Mouse (Mus musculus) kidney, adult 2 months (tissue): ENCODE data around the gene Olfr491. TPM values are rescaled to one million over a fixed set of nuclear protein-coding genes. Genes with fewer than 3 reads are reported as not detected.

Source experiments
- DNase-seq: peaks from one replicate; pipeline ENCODE4 v3.0.0; 2021
- H3K27ac ChIP-seq: fragments of 200-500 bp; 2 replicates; pipeline ENCODE4 v1.5.1; 2012; ENCODE audit warnings: low read depth, low read length, control low read depth, inconsistent platforms; ENCODE audit not compliant: insufficient read depth
- H3K27me3 ChIP-seq: fragments of 200-500 bp; replicated peaks from 2 replicates; pipeline ENCODE4 v1.6.1; 2012; ENCODE audit warnings: mild to moderate bottlenecking, moderate library complexity, low read length, inconsistent platforms; ENCODE audit not compliant: control insufficient read depth, insufficient read depth
- H3K36me3 ChIP-seq: fragments of 200-500 bp; 2 replicates; pipeline ENCODE4 v1.6.1; 2012; ENCODE audit warnings: mild to moderate bottlenecking, moderate library complexity, low read length, inconsistent platforms; ENCODE audit not compliant: control insufficient read depth, insufficient read depth
- H3K4me1 ChIP-seq: fragments of 200-500 bp; 2 replicates; pipeline ENCODE4 v1.6.1; 2011; ENCODE audit warnings: low read length; ENCODE audit not compliant: control insufficient read depth, insufficient read depth
- H3K4me3 ChIP-seq: fragments of 200-500 bp; 2 replicates; pipeline ENCODE4 v1.5.1; 2011; ENCODE audit warnings: mild to moderate bottlenecking, low read depth, low read length, control low read depth; ENCODE audit not compliant: insufficient read depth
- CTCF ChIP-seq: fragments of 200-500 bp; conservative IDR thresholded peaks from 2 replicates; pipeline ENCODE4 v1.5.1; 2011; ENCODE audit warnings: low read depth, mild to moderate bottlenecking, control low read depth, low read length, moderate library complexity, mixed read lengths; ENCODE audit not compliant: insufficient read depth, insufficient read length
- POLR2A ChIP-seq: fragments of 200-500 bp; IDR thresholded peaks from one replicate; pipeline ENCODE4 v1.6.1; 2011; ENCODE audit warnings: low read depth, low read length, control low read depth
- WGBS: fragments of 180-500 bp; shearing (Covaris S2); methylation state at CpG from one replicate; pipeline ENCODE4 v1.1.7; 2018; 5-methylcytosine and 5-hydroxymethylcytosine counted together
- polyA plus RNA-seq: library from polyadenylated mRNA; depleted of rRNA; stranded (reverse); fragments of >200 nt; gene quantifications from 2 replicates; pipeline ENCODE4 v1.2.3, GENCODE M21; 2012; rRNA removed

Gene Olfr491
- not detected in 2 replicates for polyA plus RNA-seq

DNA sequence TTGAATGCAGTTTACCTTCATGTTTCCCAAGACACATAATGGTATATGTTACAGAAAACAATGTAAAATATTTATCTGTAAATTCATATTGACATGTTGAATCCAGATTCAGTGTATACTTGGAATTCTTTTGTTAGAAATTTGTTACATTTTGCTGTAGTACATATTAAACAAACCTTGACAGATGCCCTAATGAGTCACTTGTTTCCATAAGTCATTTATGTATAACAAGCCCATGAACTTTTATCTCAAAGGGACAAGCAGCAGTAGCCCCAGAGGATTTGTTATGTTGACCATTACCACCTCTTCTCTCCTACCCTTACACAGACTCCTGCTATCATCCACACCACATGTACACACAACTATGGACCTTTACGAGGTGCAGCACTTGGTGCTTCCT, at the start of gene Olfr491:
Olfr491 (plus strand) TSS at position 301 of the 400 bp plus-strand sequence.
- DNase-seq, result no peak
- Histone ChIP-seq H3K4me1 (no peaks in the 10 kb centered on the region), H3K36me3 (no peaks in the 10 kb centered on the region), H3K27ac (no peak within 1 kb of the TSS), H3K4me3 (no peak within 1 kb of the TSS), H3K27me3 (no peaks in the 10 kb centered on the region)
- WGBS, result 71% methylated on average over 1 of the region's 1 CpGs
- TF ChIP-seq POLR2A (no peak), CTCF (no peak)

DNA sequence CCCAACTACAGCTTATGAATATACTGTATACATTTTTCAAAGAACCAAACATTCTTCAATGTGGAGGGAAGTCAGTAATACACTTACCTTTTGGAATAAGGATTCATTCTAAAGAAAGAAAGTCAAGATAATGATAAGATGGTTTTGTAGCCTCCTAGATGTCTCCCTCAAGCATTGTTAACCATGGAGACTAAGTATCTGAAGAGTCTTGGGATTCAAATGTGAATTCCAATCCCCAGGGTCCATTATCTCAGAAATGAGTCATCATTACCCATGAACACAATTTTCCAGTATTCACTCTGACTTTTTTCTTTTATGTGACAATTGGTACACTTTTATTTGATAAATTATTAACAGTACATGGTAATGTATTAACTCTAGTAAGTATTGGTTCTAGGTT, 24.4 kb upstream of the Olfr491 start, which contains the start of gene Olfr490:
Olfr490 (minus strand) TSS at position 101 of the 400 bp plus-strand sequence.
- no peaks in the 10 kb centered on the region for H3K27me3 ChIP-seq
- H3K36me3 ChIP-seq, result no peaks in the 10 kb centered on the region
- H3K27ac ChIP-seq, result no peak within 1 kb of the TSS
- no peak within 1 kb of the TSS for H3K4me3 ChIP-seq
- TF ChIP-seq CTCF (no peak), POLR2A (no peak)
- no peaks in the 10 kb centered on the region for H3K4me1 ChIP-seq
- DNase-seq, result no peak

DNA sequence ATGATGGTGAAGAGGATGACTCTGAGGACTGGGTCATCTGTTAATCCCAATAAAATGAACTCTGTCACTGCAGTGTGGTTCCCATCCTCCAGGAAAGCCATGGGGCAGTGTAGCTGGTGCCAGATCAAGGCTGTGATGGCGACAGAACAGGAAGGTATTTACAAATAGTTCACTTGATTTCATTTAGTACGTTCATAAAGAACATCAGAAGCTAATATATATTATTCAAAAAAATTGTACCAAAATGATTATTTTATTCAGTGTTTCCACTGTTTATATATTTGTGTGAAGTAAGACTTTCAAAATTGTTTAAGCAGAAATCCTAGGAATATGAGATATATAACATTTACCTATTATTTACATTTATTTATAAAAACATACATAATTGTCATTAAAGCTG, 10.3 kb downstream of the Olfr491 start, which contains the start of gene Olfr492:
Olfr492 (minus strand) TSS at position 101 of the 400 bp plus-strand sequence.
- no peak for DNase-seq
- Histone ChIP-seq H3K36me3 (no peaks in the 10 kb centered on the region), H3K27ac (no peak within 1 kb of the TSS), H3K4me3 (no peak within 1 kb of the TSS), H3K27me3 (no peaks in the 10 kb centered on the region), H3K4me1 (no peaks in the 10 kb centered on the region)
- WGBS, result 82% methylated on average over 2 of the region's 2 CpGs
- TF ChIP-seq POLR2A (no peak), CTCF (no peak)

DNA sequence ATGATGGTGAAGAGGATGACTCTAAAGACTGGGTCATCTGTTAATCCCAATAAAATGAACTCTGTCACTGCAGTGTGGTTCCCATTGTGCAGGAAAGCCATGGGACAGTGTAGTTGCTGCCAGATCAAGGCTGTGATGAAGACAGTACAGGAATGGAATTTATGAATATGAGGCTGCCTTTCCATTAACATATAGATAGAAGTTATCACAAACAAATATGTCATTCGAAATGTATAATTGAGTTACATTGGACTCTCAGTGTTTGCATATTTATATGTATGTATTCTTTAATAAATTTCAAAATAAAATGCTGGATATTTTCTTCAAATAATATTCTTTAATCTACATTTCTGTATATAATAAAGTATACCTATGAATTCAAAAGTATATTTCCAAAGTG, 33.6 kb downstream of the Olfr491 start, which contains the start of gene Olfr493:
Olfr493 (minus strand) TSS at position 101 of the 400 bp plus-strand sequence.
- Histone ChIP-seq H3K36me3 (no peaks in the 10 kb centered on the region), H3K27me3 (no peaks in the 10 kb centered on the region), H3K4me1 (no peaks in the 10 kb centered on the region), H3K27ac (no peak within 1 kb of the TSS), H3K4me3 (no peak within 1 kb of the TSS)
- DNase-seq, result no peak
- WGBS, result 62% methylated on average over 1 of the region's 1 CpGs
- TF ChIP-seq POLR2A (no peak), CTCF (no peak)

DNA sequence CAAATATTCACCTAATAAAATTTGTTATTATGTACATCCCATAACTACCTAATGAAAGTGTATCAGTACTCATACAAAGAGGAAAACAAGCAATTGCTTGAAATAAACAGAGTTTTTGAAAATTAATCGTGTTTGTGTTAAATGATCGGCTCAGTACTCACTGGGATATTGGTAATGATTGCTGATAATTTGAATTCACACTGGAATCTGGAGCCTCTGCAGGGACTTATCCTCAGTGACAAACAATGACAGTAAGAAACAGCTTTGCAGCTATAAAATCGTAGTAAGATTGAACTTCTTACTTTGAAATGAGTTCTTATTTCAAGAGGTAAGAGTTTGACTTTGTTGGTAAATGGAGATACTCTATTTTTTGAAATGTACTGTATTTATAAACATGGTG, 51.8 kb downstream of the Olfr491 start, which contains the start of gene Olfr494:
Olfr494 (plus strand) TSS at position 301 of the 400 bp plus-strand sequence.
- no peak for DNase-seq
- Histone ChIP-seq H3K27me3 (no peaks in the 10 kb centered on the region), H3K4me3 (no peak within 1 kb of the TSS), H3K27ac (no peak within 1 kb of the TSS), H3K4me1 (no peaks in the 10 kb centered on the region), H3K36me3 (no peaks in the 10 kb centered on the region)
- no peak for TF ChIP-seq POLR2A
- no peak for TF ChIP-seq CTCF
- 78% methylated on average over 3 of the region's 3 CpGs for WGBS

Other genes with a start within 250 kb of the Olfr491 start
- not detected in 2 replicates for gene Olfr480, start 246.1 kb upstream of the Olfr491 start, polyA plus RNA-seq
- not detected in 2 replicates for gene Olfr481, start 233.6 kb upstream of the Olfr491 start, polyA plus RNA-seq
- gene Olfr482, start 215.9 kb upstream of the Olfr491 start, polyA plus RNA-seq, result 0.03 TPM in 1 of 2 replicates, not detected in the other
- gene Olfr483, start 212.6 kb upstream of the Olfr491 start, polyA plus RNA-seq, result not detected in 2 replicates
- not detected in 2 replicates for gene Olfr484, start 186.0 kb upstream of the Olfr491 start, polyA plus RNA-seq
- not detected in 2 replicates for gene Olfr485, start 153.6 kb upstream of the Olfr491 start, polyA plus RNA-seq
- not detected in 2 replicates for gene Olfr486, start 140.7 kb upstream of the Olfr491 start, polyA plus RNA-seq
- not detected in 2 replicates for gene Olfr487, start 98.8 kb upstream of the Olfr491 start, polyA plus RNA-seq
- gene Olfr488, start 55.1 kb upstream of the Olfr491 start, polyA plus RNA-seq, result not detected in 2 replicates
- not detected in 2 replicates for gene Olfr490, start 24.5 kb upstream of the Olfr491 start, polyA plus RNA-seq
- not detected in 2 replicates for gene Olfr492, start 10.2 kb downstream of the Olfr491 start, polyA plus RNA-seq
- not detected in 2 replicates for gene Olfr493, start 33.5 kb downstream of the Olfr491 start, polyA plus RNA-seq
- not detected in 2 replicates for gene Olfr494, start 51.9 kb downstream of the Olfr491 start, polyA plus RNA-seq
- not detected in 2 replicates for gene Olfr495, start 79.7 kb downstream of the Olfr491 start, polyA plus RNA-seq
- not detected in 2 replicates for gene Olfr497, start 107.0 kb downstream of the Olfr491 start, polyA plus RNA-seq
- not detected in 2 replicates for gene Olfr498, start 151.9 kb downstream of the Olfr491 start, polyA plus RNA-seq
- gene Olfr502, start 211.6 kb downstream of the Olfr491 start, polyA plus RNA-seq, result not detected in 2 replicates
- not detected in 2 replicates for gene Olfr503, start 231.1 kb downstream of the Olfr491 start, polyA plus RNA-seq